Mouse (Mus musculus) spleen, adult 18-20 months (tissue): ENCODE data around the gene Vps33b.
"Not testable (repeated sequence)": the region's sequence is repeated elsewhere in the genome, so short reads cannot be mapped to it uniquely, and the experiment has no call there.

Source experiments
- DNase-seq, 2 experiments: peaks; one replicate each; pipeline ENCODE4 v3.0.0; 2022; ENCODE audit warnings: mixed read lengths in 2 of 2

The Vps33b gene

DNA sequence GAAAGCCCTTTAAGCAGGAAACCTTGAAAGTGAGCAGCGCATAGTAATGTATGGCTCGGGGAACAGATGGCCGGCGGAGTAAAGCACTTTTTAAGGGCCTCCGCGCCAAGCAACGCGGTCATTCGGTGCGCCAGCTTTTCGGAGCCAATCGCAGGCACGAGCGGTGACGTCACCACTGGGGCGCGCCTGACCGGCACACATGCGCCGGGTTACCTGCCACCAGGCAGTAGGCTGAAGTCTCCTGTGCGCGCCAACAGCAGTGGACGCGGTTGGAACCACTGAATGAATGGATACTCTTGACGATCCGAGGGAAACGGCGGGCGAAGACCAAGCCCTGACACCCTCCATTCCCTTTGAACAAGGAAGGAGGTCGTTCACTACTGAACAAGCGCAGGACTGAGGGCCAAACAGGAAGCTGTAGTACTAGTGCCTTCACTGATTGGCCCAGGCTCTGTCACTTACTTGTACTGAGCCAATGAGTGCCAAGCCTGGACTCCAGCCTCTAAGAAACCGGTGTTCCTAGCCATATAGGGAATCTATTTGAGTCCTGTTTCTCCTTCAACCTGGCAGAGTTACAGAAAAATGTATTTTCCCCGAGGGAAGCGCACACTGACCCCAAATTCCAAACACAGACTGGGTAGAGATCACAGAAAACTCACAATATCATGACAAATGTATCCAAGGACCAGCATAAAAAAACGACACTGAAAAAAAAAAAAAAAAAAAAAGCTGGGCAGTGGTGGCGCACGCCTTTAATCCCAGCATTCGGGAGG lies 54.8 kb downstream of the Vps33b start, which contains the start of gene Rccd1:
Rccd1 (minus strand) TSS at position 412 of the 773 bp plus-strand sequence.
- DNase-seq, result peak; percentile 84 to 94

DNA sequence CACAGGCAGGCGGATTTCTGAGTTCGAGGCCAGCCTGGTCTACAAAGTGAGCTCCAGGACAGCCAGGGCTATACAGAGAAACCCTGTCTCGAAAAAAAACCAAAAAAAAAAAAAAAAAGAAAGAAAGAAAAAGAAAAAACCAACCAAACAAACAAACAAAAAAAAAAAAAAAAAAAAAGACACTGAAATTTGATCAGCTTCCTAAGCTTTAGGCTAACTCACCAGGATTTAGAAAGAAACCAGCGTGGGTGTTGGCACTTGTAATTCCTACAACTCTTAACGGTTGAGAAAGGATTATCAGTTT lies 55.3 kb downstream of the Vps33b start:
- not testable (repeated sequence) for DNase-seq

DNA sequence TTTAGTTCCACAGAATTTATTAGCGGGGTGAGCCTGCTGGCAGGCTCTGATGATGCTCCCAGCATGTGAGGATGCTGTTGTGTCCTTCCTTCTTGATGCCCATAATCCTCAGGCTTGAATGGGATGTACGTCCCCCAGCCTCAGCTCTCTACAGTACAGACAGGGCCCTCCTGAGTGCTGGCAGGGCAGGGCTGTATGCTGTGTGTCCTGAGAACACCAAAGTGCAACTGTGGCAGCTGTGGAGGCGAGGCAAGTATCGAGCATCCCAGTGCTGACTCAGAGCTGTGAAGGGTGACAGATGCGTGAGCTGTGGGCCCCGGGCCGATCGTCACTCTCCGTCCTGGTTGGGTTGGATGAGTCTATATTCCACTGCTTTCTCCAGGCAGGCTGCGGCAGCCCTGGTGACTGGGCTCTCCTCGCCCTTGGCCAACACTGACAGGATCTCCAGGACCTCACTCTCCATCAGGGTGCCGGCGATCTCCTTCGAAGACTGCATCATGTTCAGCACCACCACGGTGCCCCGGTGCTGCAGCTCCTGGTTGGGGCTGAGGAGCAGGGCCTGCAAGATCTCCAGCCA lies 55.9 kb downstream of the Vps33b start:
- DNase-seq, result no peak

DNA sequence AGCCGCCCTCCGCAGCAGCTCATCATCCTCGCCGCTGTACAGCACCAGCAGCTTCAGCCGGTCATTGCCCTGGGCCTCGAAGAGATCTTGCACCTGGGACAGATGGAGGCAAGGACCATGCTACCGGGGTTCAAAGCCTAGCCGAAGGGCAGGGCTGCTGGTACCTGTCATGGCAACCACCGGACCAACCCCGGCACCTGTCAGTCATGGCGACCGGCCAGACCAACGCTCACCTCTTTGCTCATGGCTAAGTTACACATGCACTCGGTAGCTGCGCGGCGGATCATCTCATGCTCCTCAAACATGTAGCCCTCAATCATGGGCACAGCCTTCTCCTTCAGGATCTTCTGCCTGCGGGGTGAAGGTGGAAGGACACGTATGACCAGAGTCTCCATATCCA lies 56.6 kb downstream of the Vps33b start:
- DNase-seq, result no peak

DNA sequence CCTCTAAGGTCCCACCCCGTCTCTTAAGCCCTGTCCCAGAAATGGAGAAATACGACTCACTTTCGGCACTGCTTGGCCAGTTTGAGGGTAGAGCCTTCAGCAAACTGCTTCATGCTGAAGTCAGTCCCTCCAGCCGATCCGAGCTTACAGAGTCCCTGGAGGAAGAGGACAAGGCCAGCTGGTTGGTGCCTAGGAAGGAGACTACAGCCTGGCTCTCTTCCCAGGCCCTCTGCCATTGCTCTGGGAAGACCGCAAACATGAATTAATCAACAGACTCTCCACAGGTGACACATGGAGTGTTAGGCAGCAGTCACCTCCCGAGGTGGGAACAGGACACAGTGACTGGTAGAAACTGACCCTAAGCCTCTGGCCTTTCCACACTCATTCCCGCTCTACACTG lies 60.8 kb downstream of the Vps33b start:
- DNase-seq, result no peak

DNA sequence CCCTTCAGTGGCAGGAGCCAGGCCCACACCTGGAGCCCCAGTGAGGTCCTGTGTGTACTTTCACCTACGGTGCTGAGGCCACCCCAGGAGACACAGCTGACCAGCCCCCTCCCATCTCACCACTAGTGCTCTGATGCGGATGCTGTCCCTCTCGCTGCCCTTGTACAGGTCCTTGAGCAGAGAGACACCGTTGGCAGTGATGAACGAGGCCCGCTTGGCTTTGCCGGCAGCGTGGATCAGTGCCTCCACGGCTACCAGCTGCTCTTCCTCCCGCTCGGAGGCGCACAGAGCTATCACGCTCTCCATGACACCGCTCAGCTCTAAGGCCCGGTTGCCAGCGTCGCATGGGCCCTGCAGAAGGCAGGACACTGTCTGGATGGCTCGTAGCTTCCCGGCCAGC lies 62.0 kb downstream of the Vps33b start:
- no peak for DNase-seq

DNA sequence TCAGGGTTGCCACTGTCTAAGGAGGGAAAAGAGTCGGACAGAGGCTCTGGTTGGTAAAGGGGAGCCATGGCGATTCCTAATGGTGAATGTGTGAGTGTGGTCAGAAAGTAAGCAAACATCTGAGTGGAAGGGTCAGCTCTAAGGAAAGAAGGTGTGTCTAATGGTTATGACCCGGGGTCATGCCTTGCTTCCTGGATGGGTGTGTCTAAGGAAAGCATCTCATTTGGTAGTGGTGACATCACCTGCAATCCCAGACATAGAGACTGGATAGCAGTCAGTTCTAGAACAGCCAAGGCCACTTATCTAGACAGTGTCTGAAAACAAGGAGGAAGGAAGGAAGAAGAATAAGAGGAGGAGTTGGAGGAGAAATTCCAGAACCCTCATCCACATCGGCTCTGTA lies 65.4 kb downstream of the Vps33b start:
- DNase-seq, result no peak

DNA sequence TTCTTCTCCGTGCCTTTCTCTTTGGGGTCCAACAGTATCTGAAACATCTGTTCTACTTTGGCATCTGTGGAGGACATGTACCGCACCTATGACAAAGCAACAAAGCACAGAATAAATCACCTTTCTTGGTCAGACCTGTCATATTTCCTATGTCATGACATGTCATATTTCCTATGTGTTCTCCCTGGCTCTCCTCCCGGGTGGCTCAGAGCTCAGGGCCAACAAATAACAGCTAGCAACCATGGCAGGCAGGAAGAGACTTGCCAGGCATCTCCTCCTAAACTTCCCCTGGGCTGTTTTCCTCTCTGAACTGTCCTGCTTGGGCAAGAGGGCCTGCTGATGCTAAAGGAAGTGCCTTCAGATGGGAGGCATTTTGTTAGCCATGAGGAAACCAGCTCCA lies 67.5 kb downstream of the Vps33b start:
- no peak for DNase-seq

DNA sequence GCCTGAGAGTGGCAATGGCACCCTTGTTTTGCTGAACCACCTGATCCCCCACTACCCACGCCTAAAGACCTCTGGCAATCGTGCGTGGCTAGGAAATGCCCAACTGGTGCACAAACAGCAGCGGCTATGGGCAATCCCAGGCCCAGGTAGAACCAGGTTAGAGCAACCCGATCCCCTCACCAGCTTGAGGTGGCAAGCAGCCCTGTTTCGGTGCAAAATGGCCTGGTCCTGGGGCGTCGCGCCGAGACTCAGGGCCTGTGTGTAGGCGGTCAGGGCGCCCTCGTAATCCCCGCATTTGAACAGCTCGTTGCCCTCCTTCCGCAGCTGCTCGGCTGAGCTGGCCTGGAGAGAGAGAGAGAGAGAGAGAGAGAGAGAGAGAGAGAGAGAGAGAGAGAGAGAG lies 69.9 kb downstream of the Vps33b start:
- DNase-seq, result peak in 1 of 2 experiments; percentile 28

DNA sequence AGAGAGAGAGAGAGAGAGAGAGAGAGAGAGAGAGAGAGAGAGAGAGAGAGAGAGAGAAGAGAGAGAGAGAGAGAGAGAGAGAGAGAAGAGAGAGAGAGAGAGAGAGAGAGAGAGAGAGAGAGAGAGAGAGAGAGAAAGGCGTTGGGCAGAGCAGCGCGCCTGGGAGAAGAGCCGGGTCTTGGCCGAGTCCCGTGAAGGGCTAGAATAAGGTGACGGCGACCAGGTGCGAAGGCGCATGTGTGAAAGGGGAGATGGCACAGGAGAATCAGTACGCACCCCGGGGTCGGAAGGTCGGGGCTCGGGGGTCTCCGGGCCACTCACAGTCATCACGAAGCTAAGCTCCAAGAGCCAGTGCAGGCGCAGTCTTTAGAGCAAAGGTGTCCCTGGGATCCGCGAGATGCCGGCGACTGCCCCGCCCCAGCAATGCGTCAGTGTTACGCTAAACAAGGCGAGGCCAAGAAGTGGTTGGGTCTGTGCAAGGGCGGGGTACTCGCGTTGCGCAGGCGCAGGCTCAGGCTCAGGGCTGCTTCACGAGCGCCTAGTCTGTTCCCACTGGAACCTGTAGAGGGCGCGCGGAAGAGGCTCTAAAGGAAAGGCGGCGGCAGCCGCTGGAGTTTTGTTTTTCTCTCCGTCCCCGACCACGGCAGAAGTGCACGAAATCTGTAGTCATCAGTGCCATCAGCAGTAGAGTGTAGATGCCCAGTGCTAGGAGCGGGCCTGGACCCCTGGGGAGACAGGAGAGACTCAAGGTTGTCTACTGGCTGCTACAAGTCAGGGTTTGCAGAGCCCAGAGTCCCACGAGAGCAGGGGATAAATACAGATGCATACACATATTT lies 70.6 kb downstream of the Vps33b start:
- DNase-seq, result peak; percentile 96 to 97

DNA sequence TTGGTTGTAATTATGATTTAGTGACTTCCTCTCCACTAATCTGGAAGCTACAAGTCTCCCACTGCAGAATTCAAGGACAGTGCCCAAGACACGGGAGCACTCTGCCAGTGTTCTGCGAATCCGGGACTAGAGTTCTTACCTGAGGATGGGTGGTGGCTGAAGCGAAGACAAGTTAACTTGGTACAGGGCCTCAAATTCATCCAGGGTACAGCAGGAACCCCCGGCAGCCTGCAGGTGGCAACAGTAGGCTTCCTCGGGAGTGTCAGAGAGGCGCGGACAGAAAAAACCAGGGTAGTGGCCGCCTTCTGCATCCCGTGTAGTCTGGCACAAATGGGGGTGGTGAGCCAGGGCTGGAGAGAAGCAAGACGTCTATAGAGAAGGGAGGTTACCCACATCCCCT lies 71.3 kb downstream of the Vps33b start, which contains the start of gene Unc45a:
Unc45a (minus strand) TSS at position 213 of the 400 bp plus-strand sequence.
- DNase-seq, result peak; percentile 65 to 71
